Mouse (Mus musculus): Measurements from ENCODE around the gene Casp7. TPM values are rescaled to one million over a fixed set of nuclear protein-coding genes. Genes with fewer than 3 reads are reported as not detected.
"Not testable (repeated sequence)": the region's sequence is repeated elsewhere in the genome, so short reads cannot be mapped to it uniquely, and the experiment has no call there.

Casp7 gene
- total RNA-seq (2022): 10 to 100 TPM; 11.0 to 13.7 (median 12.3) TPM

- DNase-seq (ENCODE audit: low spot score): peak; percentile 69
Measured at GRCm38 (mm10) chr19:56396669-56397621, at the start of gene Casp7. Gene Casp7, plus strand, starts transcription at chr19:56397129.

GRCm38 (mm10) chr19:56349295-56349694 is 47.6 kb upstream of the Casp7 start:
- no peak for DNase-seq (ENCODE audit: low spot score)

- DNase-seq (ENCODE audit: low spot score): no peak
Measured at GRCm38 (mm10) chr19:56353689-56354088, 43.2 kb upstream of the Casp7 start.

GRCm38 (mm10) chr19:56355201-56355600 is 41.7 kb upstream of the Casp7 start:
- DNase-seq (ENCODE audit: low spot score): no peak

- DNase-seq (ENCODE audit: low spot score): peak; percentile 76
Measured at GRCm38 (mm10) chr19:56356480-56357373, 40.2 kb upstream of the Casp7 start.

GRCm38 (mm10) chr19:56357374-56357708 is 39.6 kb upstream of the Casp7 start:
- DNase-seq (ENCODE audit: low spot score): not testable (repeated sequence)

- DNase-seq (ENCODE audit: low spot score): no peak
Measured at GRCm38 (mm10) chr19:56358890-56359289, 38.0 kb upstream of the Casp7 start.

GRCm38 (mm10) chr19:56363721-56364460 is 33.0 kb upstream of the Casp7 start:
- DNase-seq (ENCODE audit: low spot score): no peak

- DNase-seq (ENCODE audit: low spot score): no peak
Measured at GRCm38 (mm10) chr19:56364563-56364962, 32.4 kb upstream of the Casp7 start.

- DNase-seq (ENCODE audit: low spot score): no peak
Measured at GRCm38 (mm10) chr19:56366168-56366567, 30.8 kb upstream of the Casp7 start.

- DNase-seq (ENCODE audit: low spot score): no peak
Measured at GRCm38 (mm10) chr19:56366625-56367024, 30.3 kb upstream of the Casp7 start.

- no peak for DNase-seq (ENCODE audit: low spot score)
Measured at GRCm38 (mm10) chr19:56367778-56368177, 29.2 kb upstream of the Casp7 start.

- no peak for DNase-seq (ENCODE audit: low spot score)
Measured at GRCm38 (mm10) chr19:56368912-56369311, 28.0 kb upstream of the Casp7 start.

GRCm38 (mm10) chr19:56370389-56371150 is 26.4 kb upstream of the Casp7 start:
- DNase-seq (ENCODE audit: low spot score): no peak

GRCm38 (mm10) chr19:56372226-56372625 is 24.7 kb upstream of the Casp7 start:
- DNase-seq (ENCODE audit: low spot score): no peak

GRCm38 (mm10) chr19:56373246-56373645 is 23.7 kb upstream of the Casp7 start:
- DNase-seq (ENCODE audit: low spot score): no peak

- no peak for DNase-seq (ENCODE audit: low spot score)
Measured at GRCm38 (mm10) chr19:56374011-56374410, 22.9 kb upstream of the Casp7 start.

- no peak for DNase-seq (ENCODE audit: low spot score)
Measured at GRCm38 (mm10) chr19:56378007-56378406, 18.9 kb upstream of the Casp7 start.

GRCm38 (mm10) chr19:56378554-56379172 is 18.3 kb upstream of the Casp7 start:
- peak; percentile 62 for DNase-seq (ENCODE audit: low spot score)

- no peak for DNase-seq (ENCODE audit: low spot score)
Measured at GRCm38 (mm10) chr19:56380341-56380740, 16.6 kb upstream of the Casp7 start.

All from heart, adult 8-10 months (tissue).